Mouse (Mus musculus) cortical plate, adult 2 months (tissue): ENCODE results near the gene B4galt5.

Experiments used
- CTCF ChIP-seq: fragments of 200-500 bp; IDR thresholded peaks from 2 replicates; pipeline ENCODE4 v1.5.1; 2011; ENCODE audit warnings: mild to moderate bottlenecking, control low read depth, low read length; ENCODE audit not compliant: insufficient read depth; ENCODE audit errors: extremely low read depth
- POLR2A ChIP-seq: fragments of 200-500 bp; IDR thresholded peaks from 2 replicates; pipeline ENCODE4 v1.6.1; 2011; ENCODE audit warnings: mild to moderate bottlenecking, low read length, control low read depth; ENCODE audit not compliant: insufficient read depth; ENCODE audit errors: extremely low read depth

DNA sequence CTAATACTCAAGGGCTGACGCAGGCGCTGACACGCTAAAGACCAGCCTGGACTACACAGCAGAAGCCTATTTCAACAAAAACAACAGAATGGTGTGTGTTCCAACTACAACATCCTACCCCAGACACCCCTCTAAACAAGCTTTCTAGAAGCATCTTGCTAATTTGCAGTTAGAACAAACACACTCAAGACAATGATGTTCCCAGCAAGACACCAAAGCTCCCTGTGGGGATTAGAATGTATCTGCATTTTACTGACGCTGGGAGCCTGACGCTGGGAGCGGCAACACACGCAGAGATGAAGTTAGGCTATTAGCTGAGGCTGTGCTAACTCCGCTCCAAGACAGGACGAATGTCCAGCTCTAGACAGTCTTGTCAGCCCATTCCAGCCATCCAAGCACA is 22.4 kb downstream of the B4galt5 start:
- TF ChIP-seq CTCF (no peak), POLR2A (no peak)
